Mouse (Mus musculus): ENCODE results near the gene Nlk.

- no peak for TF ChIP-seq CTCF (IDR thresholded peaks at IDR 0.05; ENCODE audit: borderline replicate concordance, extremely low read depth, insufficient read depth, insufficient read length)
- no peak for TF ChIP-seq POLR2A (IDR thresholded peaks at IDR 0.05; ENCODE audit: borderline replicate concordance, extremely low read depth, insufficient read depth, insufficient read length, poor library complexity, severe bottlenecking)
Measured at GRCm38 (mm10) chr11:78632782-78633181, 64.4 kb downstream of the Nlk start.

Data from brain, embryonic 14.5 days (tissue).